In the genomic region with DNA sequence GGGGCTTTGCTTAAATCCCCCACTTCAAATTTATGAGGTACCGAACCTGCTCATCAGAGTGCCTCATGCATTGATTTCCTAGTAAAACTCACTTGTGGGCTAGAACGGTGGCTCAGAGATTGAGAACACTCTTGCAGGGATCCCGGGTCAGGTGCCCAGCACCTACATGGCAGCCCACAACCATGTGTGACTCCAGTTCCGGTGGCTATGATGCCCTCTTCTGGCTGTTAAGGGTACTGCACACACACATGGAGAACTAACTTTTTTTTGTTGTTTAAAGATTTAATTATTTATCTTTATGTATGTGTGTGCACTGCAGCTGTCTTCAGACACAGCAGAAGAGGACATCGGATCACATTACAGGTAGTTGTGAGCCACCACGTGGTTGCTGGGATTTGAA, we compare ENCODE assay signal across 18 mouse cellular contexts. TPM values are rescaled to one million over a fixed set of nuclear protein-coding genes. Genes with fewer than 3 reads are reported as not detected.
A peak's percentile ranks its signal among the peaks of the same experiment; 100 is the strongest.
DNase-seq lines count a peak whose midpoint lies in the region; ATAC-seq and TF ChIP-seq lines count a peak whose summit lies in the region.
"Had no signal": no experiment of that assay in that cellular context is flagged by ENCODE, and none has a peak within 500 bp of the region (broad histone marks: within the 10 kb centered on the region; RNA-seq: fewer than 3 reads in every experiment).

No protein-coding gene starts in this region.

- H3K27ac ChIP-seq in gastrocnemius, adult 2 months = no peak overlapping the region
- H3K27ac ChIP-seq in lung, embryonic 14.5 days (ENCODE audit: low read depth) = no peak overlapping the region
- H3K27ac ChIP-seq in MEL (ENCODE audit: control insufficient read depth, low read depth, low read length) = no peak overlapping the region
- H3K27ac ChIP-seq in olfactory bulb, adult 2 months (ENCODE audit: insufficient read depth, low read depth, low read length) = no peak overlapping the region
- H3K27ac ChIP-seq: embryonic facial prominence, embryonic 13.5 days; limb, embryonic 12.5 days had no signal

- no peak for TF ChIP-seq POLR2A in MEL (IDR thresholded peaks at IDR 0.05; ENCODE audit: control insufficient read depth in 1 of 2, insufficient read depth in 1 of 2, low read depth in 1 of 2, low read length in 2 of 2, poor library complexity in 1 of 2)
- TF ChIP-seq POLR2A in olfactory bulb, adult 2 months (IDR thresholded peaks at IDR 0.05; ENCODE audit: insufficient read depth, low read depth, low read length) = no peak

- intact Hi-C loops in gastrocnemius, adult 2 months (cut with DNase I) = no loop called here

- H3K79me2 ChIP-seq in MEL (ENCODE audit: control insufficient read depth, insufficient read depth, low read length, poor library complexity) = peaks cover 23% of the 10 kb centered on the region

- H3K9me3 ChIP-seq in lung, embryonic 14.5 days (ENCODE audit: low read depth, low read length) = no peaks in the 10 kb centered on the region
- no peaks in the 10 kb centered on the region for H3K9me3 ChIP-seq in MEL (replicated peaks; ENCODE audit: insufficient read depth, low read length)
- H3K9me3 ChIP-seq: embryonic facial prominence, embryonic 13.5 days had no signal

- no peak overlapping the region for H3K9ac ChIP-seq in lung, embryonic 14.5 days
- no peak overlapping the region for H3K9ac ChIP-seq in MEL (ENCODE audit: control insufficient read depth, low read depth, low read length, poor library complexity, severe bottlenecking)
- H3K9ac ChIP-seq: embryonic facial prominence, embryonic 13.5 days; limb, embryonic 12.5 days had no signal

- TF ChIP-seq EP300 in MEL (IDR thresholded peaks at IDR 0.05; ENCODE audit: low read depth in 1 of 2, low read length in 2 of 2) = no peak

- H3K27me3 ChIP-seq in lung, embryonic 14.5 days (ENCODE audit: insufficient read depth, low read length) = no peaks in the 10 kb centered on the region
- no peaks in the 10 kb centered on the region for H3K27me3 ChIP-seq in MEL (ENCODE audit: control insufficient read depth in 1 of 2, insufficient read depth in 2 of 2, low read length in 2 of 2)
- H3K27me3 ChIP-seq: embryonic facial prominence, embryonic 13.5 days; limb, embryonic 12.5 days had no signal

- DNase-seq in gastrocnemius, adult 2 months = no peak
- no peak for DNase-seq in gastrocnemius, postnatal 10 days
- no peak for DNase-seq in lung, embryonic 14.5 days
- DNase-seq in lung, postnatal 36 days = no peak
- peak; percentile 53 for DNase-seq in MEL (ENCODE audit: low read depth, low spot score)
- no peak for DNase-seq in ovary, postnatal 14 days (ENCODE audit: low spot score)
- DNase-seq in ovary, postnatal 10 days (ENCODE audit: low spot score) = no peak
- DNase-seq: adrenal gland, postnatal 25 days; cerebellum, adult 18-20 months; heart, postnatal 10 days; layer of hippocampus, adult 9-11 months had no signal

- peak; percentile 54 for TF ChIP-seq CTCF in gastrocnemius, adult 2 months (IDR thresholded peaks at IDR 0.05)
- peak; percentile 56 for TF ChIP-seq CTCF in lung, embryonic 14.5 days (IDR thresholded peaks at IDR 0.05; ENCODE audit: low read depth)
- peak; percentile 43 to 77 (median 50) for TF ChIP-seq CTCF in MEL (IDR thresholded peaks at IDR 0.05 in 2 of 3, conservative IDR thresholded peaks at IDR 0.05 in 1 of 3; ENCODE audit: control insufficient read depth in 1 of 3, insufficient read depth in 1 of 3, low read depth in 2 of 3, low read length in 3 of 3, poor library complexity in 1 of 3, severe bottlenecking in 1 of 3)
- TF ChIP-seq CTCF in olfactory bulb, adult 2 months (IDR thresholded peaks at IDR 0.05; ENCODE audit: insufficient read depth, low read depth, low read length) = peak; percentile 35; the same call in 1 of the 2 replicates

- peak; percentile 16 for TF ChIP-seq RAD21 in MEL (IDR thresholded peaks at IDR 0.05; ENCODE audit: low read depth, low read length)

- H3K4me3 ChIP-seq in gastrocnemius, adult 2 months = no peak overlapping the region
- no peak overlapping the region for H3K4me3 ChIP-seq in lung, embryonic 14.5 days (ENCODE audit: low read depth, low read length)
- no peak overlapping the region for H3K4me3 ChIP-seq in MEL (ENCODE audit: control insufficient read depth in 1 of 2, insufficient read depth in 1 of 2, low read depth in 2 of 2, low read length in 2 of 2)
- no peak overlapping the region for H3K4me3 ChIP-seq in olfactory bulb, adult 2 months (ENCODE audit: insufficient read depth, low read depth, low read length)
- H3K4me3 ChIP-seq: embryonic facial prominence, embryonic 13.5 days; limb, embryonic 12.5 days had no signal

- peaks cover 37% of the 10 kb centered on the region for H3K36me3 ChIP-seq in lung, embryonic 14.5 days (ENCODE audit: insufficient read depth)
- H3K36me3 ChIP-seq in MEL (ENCODE audit: control insufficient read depth in 1 of 2, insufficient read depth in 2 of 2, low read length in 2 of 2) = peaks cover 0 to 12% of the 10 kb centered on the region in 2 experiments; a peak in 2 of 4 replicates

- WGBS in lung, embryonic 14.5 days = 88% methylated on average over 6 of the region's 6 CpGs
- WGBS in olfactory bulb, adult 2 months = 96% methylated on average over 6 of the region's 6 CpGs

- peaks cover 8% of the 10 kb centered on the region; the same call in 1 of the 2 replicates for H3K4me1 ChIP-seq in lung, embryonic 14.5 days (ENCODE audit: insufficient read depth)
- peaks cover 7 to 10% of the 10 kb centered on the region in 2 experiments; a peak in 3 of 4 replicates for H3K4me1 ChIP-seq in MEL (ENCODE audit: control insufficient read depth in 1 of 2, insufficient read depth in 2 of 2, low read length in 2 of 2)
- peaks cover 9% of the 10 kb centered on the region for H3K4me1 ChIP-seq in olfactory bulb, adult 2 months (ENCODE audit: control insufficient read depth, insufficient read depth, low read length)

- ATAC-seq in lung, embryonic 14.5 days (ENCODE audit: insufficient read depth) = no peak
- ATAC-seq: forebrain, embryonic 14.5 days; intestine, embryonic 16.5 days had no signal

- H3K4me2 ChIP-seq in lung, embryonic 14.5 days = no peak overlapping the region
- H3K4me2 ChIP-seq: embryonic facial prominence, embryonic 13.5 days; limb, embryonic 12.5 days had no signal

TF ChIP-seq in MEL, 35 proteins besides CTCF, POLR2A, EP300 and RAD21:
- TF ChIP-seq SMC3 (IDR thresholded peaks at IDR 0.05; ENCODE audit: low read depth, low read length) (peak; percentile 28), USF1 (IDR thresholded peaks at IDR 0.05; ENCODE audit: low read depth, low read length) (no peak), CHD2 (IDR thresholded peaks at IDR 0.05; ENCODE audit: low read length) (no peak), MYC (IDR thresholded peaks at IDR 0.05; ENCODE audit: low read depth, low read length) (peak; percentile 39; the same call in 1 of the 2 replicates)

RNA-seq across cellular contexts. Expression of a gene that starts 2.6 kb away (rescaled TPM):
- total RNA-seq in gastrocnemius, adult 2 months (2021) = 1 to 10 TPM; 6.7 to 7.7 TPM
- total RNA-seq in gastrocnemius, postnatal 10 days (2021) = 10 to 100 TPM; 23.8 to 28.6 TPM
- polyA plus RNA-seq in lung, embryonic 14.5 days (2014; fragmentation: Nextera tagmentation; extraction: Ambion mirVana) = 165 and 175 TPM in 2 replicates
- 299 and 344 TPM in 2 replicates for total RNA-seq in MEL (2012; rRNA removed)
- polyA plus RNA-seq in MEL (2012; ENCODE audit: insufficient read depth in 1 of 2, insufficient read length in 2 of 2, low read depth in 1 of 2, low replicate concordance in 2 of 2, missing spikeins in 1 of 2) = 100 to 1,000 TPM; 321 to 338 TPM
- not detected in 2 replicates for polyA plus RNA-seq in olfactory bulb, adult 2 months (2012; ENCODE audit: insufficient read depth, insufficient read length, low replicate concordance, missing spikeins)

RNA-seq across cellular contexts. Expression of a gene that starts 7.8 kb away (rescaled TPM):
- 1 to 10 TPM; 5.1 to 6.4 TPM for total RNA-seq in gastrocnemius, adult 2 months (2021)
- total RNA-seq in gastrocnemius, postnatal 10 days (2021) = 1 to 10 TPM; 6.9 to 7.9 TPM
- polyA plus RNA-seq in lung, embryonic 14.5 days (2014; fragmentation: Nextera tagmentation; extraction: Ambion mirVana) = 27.1 and 29.5 TPM in 2 replicates
- 20.6 and 20.8 TPM in 2 replicates for total RNA-seq in MEL (2012; rRNA removed)
- polyA plus RNA-seq in MEL (2012; ENCODE audit: insufficient read depth in 1 of 2, insufficient read length in 2 of 2, low read depth in 1 of 2, low replicate concordance in 2 of 2, missing spikeins in 1 of 2) = 10 to 100 TPM in 1 of 2 experiments, not detected in 1; 25.5 TPM
- not detected in 2 replicates for polyA plus RNA-seq in olfactory bulb, adult 2 months (2012; ENCODE audit: insufficient read depth, insufficient read length, low replicate concordance, missing spikeins)

RNA-seq across cellular contexts. Expression of a gene that starts 13.6 kb away (rescaled TPM):
- total RNA-seq in gastrocnemius, adult 2 months (2021) = not detected
- not detected for total RNA-seq in gastrocnemius, postnatal 10 days (2021)
- polyA plus RNA-seq in lung, embryonic 14.5 days (2014; fragmentation: Nextera tagmentation; extraction: Ambion mirVana) = 0.27 TPM in 1 of 2 replicates, not detected in the other
- not detected in 2 replicates for total RNA-seq in MEL (2012; rRNA removed)
- polyA plus RNA-seq in MEL (2012; ENCODE audit: insufficient read depth in 1 of 2, insufficient read length in 2 of 2, low read depth in 1 of 2, low replicate concordance in 2 of 2, missing spikeins in 1 of 2) = under 1 TPM in 1 of 2 experiments, not detected in 1; 0.43 TPM
- not detected in 2 replicates for polyA plus RNA-seq in olfactory bulb, adult 2 months (2012; ENCODE audit: insufficient read depth, insufficient read length, low replicate concordance, missing spikeins)
- total RNA-seq: adrenal gland, postnatal 25 days; ES-E14; gastrocnemius, postnatal 4 days; heart, postnatal 10 days had no signal
- polyA plus RNA-seq: forebrain, embryonic 14.5 days; intestine, embryonic 16.5 days; limb, embryonic 12.5 days had no signal

RNA-seq across cellular contexts. Expression of a gene that starts 25.2 kb away (rescaled TPM):
- total RNA-seq in gastrocnemius, adult 2 months (2021) = 10 to 100 TPM; 11.3 TPM
- 1 to 10 TPM; 2.5 to 3.1 TPM for total RNA-seq in gastrocnemius, postnatal 10 days (2021)
- polyA plus RNA-seq in lung, embryonic 14.5 days (2014; fragmentation: Nextera tagmentation; extraction: Ambion mirVana) = 0.87 and 1.3 TPM in 2 replicates
- total RNA-seq in MEL (2012; rRNA removed) = not detected in 2 replicates
- polyA plus RNA-seq in MEL (2012; ENCODE audit: insufficient read depth in 1 of 2, insufficient read length in 2 of 2, low read depth in 1 of 2, low replicate concordance in 2 of 2, missing spikeins in 1 of 2) = under 1 TPM in 1 of 2 experiments, not detected in 1; 0.06 TPM
- not detected in 2 replicates for polyA plus RNA-seq in olfactory bulb, adult 2 months (2012; ENCODE audit: insufficient read depth, insufficient read length, low replicate concordance, missing spikeins)
- total RNA-seq: adrenal gland, postnatal 25 days had no signal
- polyA plus RNA-seq: forebrain, embryonic 14.5 days had no signal

RNA-seq across cellular contexts. Expression of a gene that starts 40.5 kb away (rescaled TPM):
- total RNA-seq in gastrocnemius, adult 2 months (2021) = 10 to 100 TPM; 30.4 to 32.6 TPM
- 10 to 100 TPM; 26.2 to 28.0 TPM for total RNA-seq in gastrocnemius, postnatal 10 days (2021)
- polyA plus RNA-seq in lung, embryonic 14.5 days (2014; fragmentation: Nextera tagmentation; extraction: Ambion mirVana) = 34.7 and 37.2 TPM in 2 replicates
- 12.0 and 18.6 TPM in 2 replicates for total RNA-seq in MEL (2012; rRNA removed)
- polyA plus RNA-seq in MEL (2012; ENCODE audit: insufficient read depth in 1 of 2, insufficient read length in 2 of 2, low read depth in 1 of 2, low replicate concordance in 2 of 2, missing spikeins in 1 of 2) = 10 to 100 TPM in 1 of 2 experiments, not detected in 1; 37.7 TPM
- polyA plus RNA-seq in olfactory bulb, adult 2 months (2012; ENCODE audit: insufficient read depth, insufficient read length, low replicate concordance, missing spikeins) = not detected in 2 replicates

Comparison
In these comparisons a context has a peak if more than half of its experiments do, and no peak if none do; other contexts are left out.
1. RNA of a gene that starts 2.6 kb away (total RNA-seq): 299 to 344 TPM in MEL; 23.8 to 28.6 TPM in gastrocnemius, postnatal 10 days and 6.7 to 7.7 TPM in gastrocnemius, adult 2 months; every median in the first group is over 10 times any median in the second.
2. Peak in every context shown above with its lines, with median percentiles within 50 percentile points of each other: CTCF ChIP-seq.